Mouse (Mus musculus): ENCODE measurements around the gene Gstm5.
"Not testable (repeated sequence)": the region's sequence is repeated elsewhere in the genome, so short reads cannot be mapped to it uniquely, and the experiment has no call there.

Gene Gstm5

DNA sequence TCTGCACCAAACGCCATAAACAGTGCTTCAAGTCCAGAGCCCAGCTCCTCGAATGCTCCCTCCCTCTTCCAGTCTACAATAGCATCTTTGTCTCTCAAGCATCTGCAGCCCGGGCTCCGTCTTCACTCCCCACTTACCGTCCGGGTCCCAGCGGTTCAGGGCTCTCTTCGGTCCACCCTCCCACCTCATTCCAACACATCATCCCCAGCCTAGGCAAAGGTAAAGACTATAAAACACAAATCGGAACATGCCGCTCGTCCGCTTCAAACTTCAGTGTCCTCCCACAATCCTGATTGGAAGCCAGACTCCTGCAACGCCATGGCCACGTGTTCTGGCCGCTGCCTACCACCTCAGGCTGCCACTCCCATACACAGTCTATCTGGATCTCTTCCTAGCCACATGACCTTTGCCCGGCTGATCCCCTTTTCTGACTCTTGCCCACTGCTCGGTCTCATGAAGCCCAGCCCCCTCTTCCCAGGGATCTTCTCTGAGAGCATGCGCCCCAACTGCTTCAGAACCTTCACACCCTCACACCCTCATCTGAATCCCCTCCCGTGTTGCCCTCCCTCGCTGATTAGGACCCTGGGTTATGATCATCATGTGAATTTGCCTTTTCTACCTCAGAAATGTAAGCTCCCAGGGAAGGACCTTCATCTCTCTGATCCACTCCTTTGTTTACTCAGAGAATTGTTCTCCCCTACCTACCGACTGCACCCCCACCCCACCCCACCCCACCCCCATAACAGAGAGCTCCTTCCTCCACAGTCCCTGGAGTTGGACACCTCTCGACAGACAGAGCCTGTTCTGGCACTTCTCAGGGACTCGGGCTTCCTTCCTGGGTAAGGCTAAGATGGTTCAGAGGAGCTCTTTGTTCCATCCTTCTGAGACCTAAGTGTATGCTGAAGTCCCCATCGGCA lies 22.0 kb upstream of the Gstm5 start:
- DNase-seq, result no peak

DNA sequence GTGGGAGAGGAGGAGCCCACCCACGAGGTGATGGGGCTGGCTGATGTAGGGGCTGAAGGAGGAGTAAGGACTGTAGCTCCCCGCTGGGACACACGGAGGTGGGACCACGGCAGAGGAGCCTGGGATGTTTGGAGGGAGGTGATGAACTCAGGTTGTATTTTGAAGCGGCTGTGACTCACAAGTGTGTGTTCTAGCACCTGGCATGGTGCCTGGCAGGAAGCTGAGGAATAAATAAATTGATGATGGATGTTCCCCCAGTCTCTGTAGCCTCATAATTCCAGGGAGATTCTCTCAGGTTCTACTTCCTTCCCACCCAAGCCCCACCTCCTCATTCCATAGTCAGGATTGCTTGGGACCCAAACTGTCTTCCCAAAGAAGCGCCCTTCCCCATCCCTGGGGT lies 20.4 kb upstream of the Gstm5 start:
- no peak for DNase-seq

DNA sequence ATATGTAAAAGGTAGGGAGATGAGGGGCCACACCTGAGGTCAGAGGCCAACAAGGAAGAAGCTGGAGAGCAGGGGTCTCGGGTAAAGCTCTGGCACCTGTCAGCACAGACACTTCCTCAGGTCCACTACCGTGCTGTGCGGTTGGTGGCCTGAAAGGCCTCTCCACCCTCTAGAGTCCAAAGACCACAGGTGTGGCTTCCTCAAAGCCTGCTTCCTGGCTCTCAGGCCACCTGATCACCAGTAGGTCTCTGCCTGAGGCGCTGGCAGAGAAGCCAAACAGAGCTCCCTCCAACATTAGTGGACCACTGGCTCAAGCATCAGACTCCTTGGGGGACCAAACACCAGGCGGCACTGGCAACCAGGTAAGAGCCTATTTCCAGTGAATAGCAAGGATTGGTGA lies 18.6 kb upstream of the Gstm5 start, which contains the start of gene Eps8l3:
Gene Eps8l3 (plus strand): TSS at position 225 of the 400 bp plus-strand sequence.
- no peak for DNase-seq

DNA sequence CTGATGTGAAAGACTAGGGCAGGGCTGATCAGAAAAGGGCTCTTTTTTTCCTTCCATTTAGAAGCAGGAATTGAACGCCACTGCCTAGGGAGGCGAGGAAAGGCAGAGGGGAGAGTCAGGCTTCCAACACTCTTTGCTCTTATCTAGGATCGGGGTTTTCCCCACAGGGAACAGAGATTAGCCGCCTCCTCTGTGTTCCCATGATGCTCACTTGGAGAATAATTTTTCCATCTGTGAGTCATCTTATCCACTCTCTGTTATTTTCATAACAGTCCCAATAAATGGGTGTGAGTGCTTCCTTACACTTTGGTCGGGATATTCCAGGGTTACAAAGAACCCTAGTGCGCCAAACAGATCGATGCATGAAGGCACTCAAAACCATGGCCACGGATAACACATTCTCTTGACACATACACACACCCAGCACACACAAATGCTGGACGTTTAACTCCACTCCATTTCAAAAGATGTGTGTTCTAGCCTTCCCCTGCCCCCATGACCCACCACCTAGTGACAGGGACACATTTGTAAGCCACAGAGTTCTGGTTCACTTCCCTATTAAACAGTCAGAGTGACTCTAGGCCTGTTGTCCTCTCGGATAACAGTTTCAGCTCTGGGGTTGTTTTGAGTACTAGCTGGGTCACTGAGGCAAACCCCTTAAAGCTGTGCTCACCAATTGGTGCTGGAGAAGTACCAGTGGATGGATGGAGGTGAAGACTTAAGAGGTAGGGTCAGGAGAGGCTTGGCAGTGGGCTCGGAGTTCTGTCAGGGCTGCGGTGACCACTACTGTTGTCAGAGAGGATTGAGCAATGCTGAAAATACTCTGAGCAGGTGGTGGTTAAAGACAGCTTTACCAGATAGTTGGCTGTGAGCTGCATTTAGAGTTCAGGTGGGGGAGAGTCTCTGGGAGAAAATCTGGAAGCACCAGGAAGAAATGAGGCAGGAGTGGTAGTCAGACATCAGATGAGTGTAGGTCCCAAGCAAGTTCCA lies 17.6 kb upstream of the Gstm5 start:
- DNase-seq, result no peak

DNA sequence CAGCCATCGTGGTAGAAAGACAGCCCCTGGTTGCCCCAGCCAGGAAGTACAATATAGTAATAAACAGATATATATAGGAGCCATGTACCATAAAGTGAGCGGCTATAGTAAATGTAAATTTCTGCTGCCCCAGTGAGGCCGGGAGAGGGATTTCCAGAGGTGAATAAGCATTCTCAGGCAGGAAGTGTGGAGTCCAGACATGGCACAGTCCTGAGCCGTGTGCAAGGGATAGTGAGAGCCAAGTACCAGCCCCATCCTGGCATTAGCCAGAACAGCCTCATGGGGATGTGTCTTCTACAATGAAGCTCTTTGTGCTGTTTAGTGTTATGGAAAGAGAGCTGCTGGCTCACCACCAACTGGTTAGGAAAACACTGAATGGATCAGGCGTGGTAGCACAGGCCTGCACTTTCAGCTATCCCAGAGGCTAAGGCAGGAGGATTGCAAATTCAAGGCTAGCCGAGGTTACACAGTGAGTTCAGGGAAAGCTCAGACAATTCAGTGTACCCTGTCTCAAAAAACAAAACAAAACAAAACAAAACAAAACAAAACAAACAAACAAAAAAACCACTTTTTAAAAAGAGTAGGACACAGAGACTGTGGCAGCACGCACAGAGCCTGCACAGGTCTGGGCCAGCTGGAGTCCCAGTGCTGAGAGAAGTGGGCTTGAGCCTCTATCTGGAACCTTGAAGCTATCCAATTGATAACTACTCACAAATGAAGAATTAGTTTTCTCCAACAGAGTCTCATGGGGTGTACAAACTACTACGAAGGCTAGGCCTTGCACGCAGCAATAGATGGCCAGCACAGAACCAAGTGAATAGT lies 7.7 kb upstream of the Gstm5 start:
- no peak for DNase-seq

DNA sequence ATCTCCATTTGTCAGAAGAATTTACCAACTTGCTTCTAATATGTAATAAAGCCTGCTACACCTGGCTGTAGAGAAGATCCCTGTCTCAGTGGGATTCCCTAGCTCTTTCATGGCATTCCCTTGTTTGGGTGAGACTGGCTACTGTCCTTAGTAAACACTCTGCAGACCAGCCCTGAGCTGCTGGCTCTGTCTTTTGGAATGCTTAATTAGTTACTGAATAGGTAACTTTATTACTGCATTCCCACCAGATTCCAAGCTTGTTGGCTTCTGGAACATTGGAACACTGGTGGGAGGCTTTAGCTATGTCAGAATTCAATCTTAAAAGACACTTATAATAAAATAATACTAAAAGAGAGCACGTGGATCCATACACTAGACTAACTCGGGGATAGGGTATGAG lies 6.4 kb upstream of the Gstm5 start:
- not testable (repeated sequence) for DNase-seq

DNA sequence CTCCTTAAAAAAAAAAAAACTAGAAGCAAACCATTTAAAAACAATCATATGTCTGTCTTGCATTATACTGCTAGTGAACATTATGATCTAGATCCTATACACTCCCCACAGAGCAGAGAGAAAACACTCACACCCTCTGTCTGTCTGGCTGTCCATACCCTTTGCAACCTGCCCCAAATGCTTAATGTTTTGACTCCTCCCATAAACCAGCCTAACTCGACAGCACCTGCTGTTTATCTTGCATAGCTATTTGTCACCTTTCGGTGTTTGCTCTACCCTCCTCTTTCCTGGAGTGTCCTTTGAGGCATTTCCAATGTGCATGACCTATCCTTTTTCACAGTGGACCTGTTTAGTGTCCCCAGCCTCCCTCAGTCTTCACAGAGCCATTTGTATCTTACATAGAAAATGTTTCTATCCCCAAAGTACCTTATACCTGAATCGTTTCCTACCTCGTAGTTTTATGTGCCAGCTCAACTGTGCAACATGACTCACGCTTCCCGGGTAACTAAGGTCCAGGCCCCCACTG lies 364 bp upstream of the Gstm5 start:
- DNase-seq, result no peak

DNA sequence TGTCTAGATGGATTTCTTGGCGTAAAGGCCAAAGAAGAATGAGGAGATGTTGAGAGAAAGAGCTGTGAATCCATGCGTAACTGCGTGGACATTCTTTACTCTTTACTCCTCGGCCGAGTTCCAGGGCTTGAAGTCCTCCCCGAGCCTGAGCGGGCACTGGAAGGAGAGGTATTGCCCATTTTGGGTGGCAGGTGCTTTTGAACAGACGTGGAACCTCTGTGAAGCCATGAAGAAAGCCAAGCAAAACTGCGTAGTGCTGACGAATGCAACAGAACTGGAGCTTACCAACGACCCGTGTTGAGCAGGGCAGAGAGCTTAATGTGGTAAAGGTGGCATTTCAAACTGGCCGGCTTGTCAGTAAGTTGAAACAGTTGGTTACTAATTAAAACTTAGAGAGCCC lies 3.1 kb downstream of the Gstm5 start:
- no peak for DNase-seq

DNA sequence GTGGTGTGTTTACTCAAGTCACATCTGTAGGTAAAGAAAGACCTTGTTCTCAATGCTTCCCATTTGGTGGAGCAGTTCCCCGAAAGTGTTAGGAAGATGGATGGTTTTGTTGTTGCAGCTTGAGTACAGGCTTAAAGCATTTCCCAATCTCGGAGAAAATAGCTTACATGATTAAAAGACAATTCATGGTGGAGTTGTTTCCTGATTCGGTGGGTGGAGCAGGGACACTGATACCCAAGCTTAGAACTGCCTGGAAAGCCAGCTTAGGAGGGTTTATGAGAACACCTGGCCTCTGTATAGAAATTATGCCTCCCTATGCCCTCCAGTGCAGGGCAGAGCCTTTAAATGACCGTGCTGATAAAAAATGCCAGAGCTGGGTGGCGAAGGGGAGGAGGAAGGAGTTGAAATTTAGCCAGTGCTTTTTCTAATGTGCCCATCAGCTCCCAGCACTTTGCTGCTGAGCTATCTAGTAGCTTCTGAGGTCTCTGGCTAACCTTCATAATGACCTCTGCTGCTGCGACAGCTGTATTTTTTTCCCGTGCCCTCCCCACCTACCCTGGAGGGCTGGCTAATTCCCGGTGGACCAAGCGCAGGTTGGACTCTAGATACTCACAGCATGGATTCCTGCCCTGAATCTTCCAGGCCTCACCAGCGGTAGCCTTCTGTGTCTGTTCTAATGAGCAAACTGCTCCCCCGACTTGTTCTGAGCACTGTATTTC lies 5.5 kb downstream of the Gstm5 start:
- DNase-seq, result no peak

DNA sequence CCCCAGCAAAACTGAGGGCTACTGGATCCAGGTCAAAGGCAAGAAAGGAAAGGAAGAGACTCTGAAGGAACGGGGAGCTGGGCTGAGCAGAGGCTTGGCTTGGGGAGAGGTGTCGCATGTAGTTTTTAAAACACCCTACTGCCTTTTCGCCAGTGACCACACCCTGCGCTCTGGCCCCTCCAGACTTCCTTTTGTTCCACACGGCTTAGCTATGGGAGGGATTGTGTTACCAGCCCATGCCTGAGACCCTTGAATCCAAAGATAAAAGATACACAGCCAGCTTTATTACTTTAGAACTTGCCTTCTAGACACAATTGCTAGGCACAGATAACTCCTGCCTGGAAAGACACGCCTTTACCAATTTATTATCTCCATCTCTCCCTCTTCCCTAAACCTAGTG lies 10.3 kb downstream of the Gstm5 start:
- DNase-seq, result no peak

DNA sequence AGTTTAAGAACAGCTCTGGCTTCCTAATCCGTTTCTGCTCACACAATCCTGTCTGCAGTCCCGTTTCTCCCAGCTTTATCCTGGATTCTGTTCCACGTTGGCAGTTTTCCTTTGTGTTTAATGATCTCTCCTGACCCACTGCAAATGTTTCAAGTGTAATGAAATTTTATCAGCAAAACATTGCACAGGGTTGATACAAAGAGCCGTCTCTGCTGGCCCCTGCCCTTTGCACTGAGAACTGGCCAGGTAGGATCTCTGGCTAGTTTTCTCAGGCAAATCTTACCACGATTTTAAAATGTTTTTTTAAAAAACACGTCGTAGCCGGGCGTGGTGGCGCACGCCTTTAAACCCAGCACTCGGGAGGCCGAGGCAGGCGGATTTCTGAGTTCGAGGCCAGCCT lies 21.1 kb downstream of the Gstm5 start:
- no peak for DNase-seq

DNA sequence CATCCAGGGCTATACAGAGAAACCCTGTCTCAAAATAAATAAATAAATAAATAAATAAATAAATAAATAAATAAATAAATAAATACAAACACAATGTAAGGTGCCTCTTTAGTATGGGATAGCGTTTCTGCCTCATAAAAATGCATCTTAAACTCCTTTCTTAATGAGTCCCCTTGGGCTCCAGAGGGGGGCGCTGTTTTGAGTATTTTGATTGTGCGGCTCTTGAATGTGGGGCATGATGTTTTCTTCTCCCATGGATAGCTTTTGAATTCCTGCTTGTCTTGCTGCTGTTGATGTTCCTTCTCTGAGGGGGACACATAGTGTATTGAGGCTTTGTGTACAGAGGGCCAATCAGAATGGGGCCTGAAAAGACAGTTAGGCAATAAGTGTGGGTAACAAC lies 21.5 kb downstream of the Gstm5 start:
- no peak for DNase-seq

DNA sequence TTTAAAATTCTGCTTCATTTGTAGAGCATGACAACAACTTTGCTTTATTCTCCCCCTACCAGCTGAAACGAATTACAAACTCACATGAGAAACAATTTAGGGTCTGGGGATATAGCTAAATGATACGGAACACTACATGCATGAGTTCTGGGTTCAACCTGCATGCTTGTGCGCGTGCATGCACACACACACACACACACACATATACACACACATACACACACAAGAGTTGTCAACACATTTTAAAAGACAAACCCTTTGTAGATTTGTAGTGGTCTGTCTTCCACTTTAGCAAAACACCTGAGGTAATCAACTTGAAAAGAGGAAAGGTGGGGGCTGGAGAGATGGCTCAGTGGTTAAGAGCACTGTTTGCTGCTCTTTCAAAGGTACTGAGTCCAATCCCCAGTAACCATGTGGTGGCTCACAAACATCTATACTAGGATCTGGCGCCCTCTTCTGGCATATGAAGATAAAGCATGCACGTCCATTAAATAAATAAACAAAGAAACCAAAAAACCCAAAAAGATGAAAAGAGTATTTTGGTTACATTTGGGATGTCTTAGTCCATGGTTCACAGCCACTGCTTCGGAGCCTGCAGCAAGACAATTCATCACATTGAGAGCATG lies 22.3 kb downstream of the Gstm5 start:
- DNase-seq, result peak in 1 of 2 experiments; percentile 39

DNA sequence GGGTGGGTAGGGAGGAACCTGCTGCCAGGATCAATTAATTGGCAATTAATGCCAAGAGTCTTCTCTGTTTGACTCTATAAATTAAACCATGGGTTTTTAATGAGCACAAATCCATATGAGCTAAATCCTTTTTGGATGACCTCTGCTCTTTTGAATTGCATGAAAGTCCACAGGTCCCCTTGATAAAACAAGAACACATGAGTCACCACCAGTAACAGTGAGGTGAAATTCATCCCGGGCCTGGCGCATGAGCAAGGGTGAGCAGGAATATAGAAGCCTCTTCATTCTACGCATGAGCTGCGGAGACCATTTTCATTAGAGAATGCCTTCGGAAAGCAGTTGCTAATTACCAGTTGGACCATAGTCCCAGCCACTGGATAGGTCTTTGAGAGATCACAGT lies 24.7 kb downstream of the Gstm5 start:
- no peak for DNase-seq

DNA sequence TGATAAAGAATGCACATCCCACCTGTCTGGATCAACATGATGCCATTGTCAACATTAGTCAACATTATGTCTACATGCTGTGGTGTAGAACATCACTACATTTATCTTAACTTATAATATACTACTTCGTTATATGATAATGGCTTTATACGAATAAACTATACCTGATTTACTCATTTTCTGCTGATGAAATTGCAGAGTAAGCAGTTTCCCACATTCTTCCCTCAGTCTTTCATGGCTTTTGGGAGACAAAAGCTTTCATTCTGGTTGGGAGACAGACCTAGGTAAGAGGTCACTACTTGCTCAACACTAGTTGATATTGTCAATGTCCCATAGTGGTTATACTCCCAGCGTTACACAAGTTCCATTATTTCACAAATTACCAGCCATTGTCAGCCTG lies 29.7 kb downstream of the Gstm5 start:
- DNase-seq, result no peak

DNA sequence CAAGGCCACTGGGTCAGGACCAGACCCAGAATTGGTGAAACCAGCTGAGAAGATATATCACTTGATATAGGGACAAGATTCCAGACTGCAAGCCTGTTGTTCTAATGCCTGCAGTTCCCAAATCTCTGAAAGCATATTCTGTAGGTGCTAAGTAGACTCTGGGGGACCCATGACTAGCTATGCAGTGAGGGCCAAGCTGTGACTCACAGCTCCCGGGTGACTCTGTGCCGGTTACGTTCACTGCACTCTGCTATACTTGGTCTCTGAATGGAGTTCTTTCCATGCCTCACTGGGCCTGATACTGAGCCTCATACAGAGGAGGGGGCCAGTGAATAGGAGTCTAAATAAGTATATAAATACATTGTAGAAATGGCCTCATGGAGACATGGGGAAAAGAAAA lies 32.2 kb downstream of the Gstm5 start:
- DNase-seq, result no peak

DNA sequence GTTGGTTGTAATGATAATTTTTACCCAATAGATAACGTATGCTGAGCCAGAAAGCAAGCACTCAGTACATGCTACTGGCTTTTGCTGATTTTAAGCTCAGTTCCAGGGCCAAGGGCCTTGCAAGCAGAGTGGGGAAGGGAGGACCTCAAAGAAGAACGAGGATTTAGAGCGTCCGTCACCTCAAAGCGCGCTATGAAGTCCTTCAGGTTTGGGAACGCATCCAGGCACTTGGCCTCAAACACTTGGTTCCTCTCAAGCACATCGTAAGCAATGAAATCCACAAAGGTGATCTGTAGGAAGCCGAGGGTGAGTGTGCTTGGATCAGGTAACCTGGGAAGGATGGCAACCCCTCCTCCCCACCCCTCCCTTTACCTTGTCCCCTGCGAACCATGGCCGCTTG lies 33.1 kb downstream of the Gstm5 start:
- DNase-seq, result peak; percentile 52 to 57

DNA sequence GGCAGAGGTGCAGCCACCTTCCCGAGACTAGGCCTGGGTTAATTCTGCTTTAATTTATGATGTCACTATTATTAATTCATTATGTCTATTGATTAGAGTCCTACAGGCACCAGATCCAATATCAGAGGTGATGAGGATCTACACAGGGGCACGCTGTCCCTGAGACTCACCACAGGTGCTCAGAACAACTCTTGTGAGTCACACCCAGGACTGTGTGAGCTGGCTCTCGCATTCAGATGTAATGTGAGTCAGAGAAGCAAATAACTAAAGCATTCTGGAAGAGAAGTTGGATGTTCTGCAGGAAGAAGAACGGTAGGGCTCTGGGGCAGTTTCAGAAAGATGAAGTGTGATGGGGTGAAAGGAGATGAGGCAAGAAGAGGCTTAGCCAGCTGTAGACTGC lies 33.6 kb downstream of the Gstm5 start:
- DNase-seq, result no peak

DNA sequence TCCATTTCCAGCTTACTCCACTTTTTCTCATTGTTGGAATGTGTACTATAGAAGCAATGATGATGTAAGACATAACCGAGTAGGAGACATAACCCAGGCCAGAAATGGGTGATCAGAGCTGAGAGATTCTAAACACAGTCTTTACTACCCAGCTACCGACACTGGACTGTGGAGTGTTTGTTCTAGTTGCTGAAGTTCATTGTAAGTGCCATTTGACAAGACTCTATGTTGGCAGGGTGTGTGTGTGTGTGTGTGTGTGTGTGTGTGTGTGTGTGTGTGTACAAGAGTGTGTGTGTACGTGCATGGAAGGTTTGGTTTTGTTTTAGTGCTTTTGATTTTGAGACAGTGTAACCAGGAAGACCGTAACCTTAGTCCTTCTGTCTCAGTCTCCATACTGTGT lies 34.1 kb downstream of the Gstm5 start:
- peak in 1 of 2 experiments; percentile 48 for DNase-seq

DNA sequence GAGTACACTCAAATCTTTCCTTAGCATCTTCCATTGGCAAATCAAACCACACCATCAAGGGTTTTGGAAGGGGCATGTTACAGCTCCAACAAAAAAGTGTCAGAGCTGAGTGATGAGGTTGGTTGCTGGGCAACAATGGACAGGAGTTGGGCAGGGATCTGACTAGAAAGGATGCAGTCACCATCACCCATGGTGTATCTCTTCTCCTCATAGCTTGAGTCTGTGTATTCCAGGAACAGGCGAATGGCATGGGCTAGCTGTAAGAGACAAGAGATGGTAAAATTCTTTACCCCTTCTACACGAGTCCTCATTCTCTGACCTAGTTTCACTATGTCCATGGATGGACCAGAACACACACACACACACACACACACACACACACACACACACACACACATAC lies 35.5 kb downstream of the Gstm5 start:
- DNase-seq, result no peak

DNA sequence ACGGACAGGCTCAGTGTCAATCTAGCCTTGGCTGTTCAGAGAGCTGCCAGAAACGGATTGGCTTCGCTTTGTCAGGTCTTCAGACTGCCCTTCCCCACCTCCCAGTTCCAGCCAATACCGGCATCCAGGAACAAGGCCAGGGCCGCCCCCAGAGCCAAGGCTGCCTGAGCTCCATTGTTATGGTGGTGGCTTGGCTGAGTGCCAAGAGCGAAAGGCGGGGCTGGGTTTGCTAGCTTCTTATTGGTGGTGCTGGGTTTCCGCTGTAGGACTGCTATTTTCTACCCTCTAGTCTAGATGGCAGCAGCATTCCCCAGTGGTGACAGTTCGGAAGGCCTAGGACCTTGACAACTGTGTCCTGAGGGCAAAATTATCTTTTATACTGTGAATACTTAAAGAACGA lies 36.0 kb downstream of the Gstm5 start, which contains the start of gene Gstm7:
Gene Gstm7 (minus strand): TSS at position 148 of the 400 bp plus-strand sequence.
- DNase-seq, result peak; percentile 97 to 99

Data from lung, adult 18-20 months (tissue).